Mouse (Mus musculus) small intestine, adult 2 months (tissue): Measurements from ENCODE around the gene Relch.

Experiments
- CTCF ChIP-seq: fragments of 200-500 bp; IDR thresholded peaks from 2 replicates; pipeline ENCODE4 v1.5.1; 2012; ENCODE audit warnings: low read depth, mild to moderate bottlenecking, control low read depth, inconsistent platforms, low read length, moderate library complexity, mixed read lengths; ENCODE audit not compliant: insufficient replicate concordance, insufficient read length; ENCODE audit errors: extremely low read depth
- POLR2A ChIP-seq: fragments of 200-500 bp; IDR thresholded peaks from 2 replicates; pipeline ENCODE4 v1.6.1; 2012; ENCODE audit warnings: low read depth, mild to moderate bottlenecking, control low read depth, inconsistent platforms, low read length, moderate library complexity

DNA sequence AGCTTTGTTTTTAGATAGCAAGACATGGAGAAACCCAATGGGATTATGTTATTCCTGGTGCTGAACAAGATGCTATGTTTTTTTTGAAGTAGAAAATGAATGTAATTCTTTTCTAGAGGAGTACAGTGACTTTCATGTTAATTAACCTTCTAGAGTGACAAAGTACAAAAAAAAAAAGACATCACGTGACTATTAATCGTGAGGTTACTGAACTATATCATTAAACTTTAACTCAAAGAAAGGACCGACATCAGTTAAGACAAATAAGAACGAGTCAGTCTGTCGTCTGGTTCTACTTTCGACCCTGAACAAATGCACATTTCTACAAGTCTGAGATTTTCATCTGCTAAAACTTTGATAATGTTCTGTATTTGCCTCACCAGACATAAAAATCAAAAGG lies 74.7 kb downstream of the Relch start:
- TF ChIP-seq CTCF = no peak
- no peak for TF ChIP-seq POLR2A
